Mouse (Mus musculus) liver, adult 2 months (tissue): Measurements from ENCODE around the gene Icam4.

Experiments used
- CTCF ChIP-seq: fragments of 200-500 bp; IDR thresholded peaks from 2 replicates; pipeline ENCODE4 v1.5.1; 2011; ENCODE audit warnings: low read depth, low read length, control low read depth
- POLR2A ChIP-seq: fragments of 200-500 bp; IDR thresholded peaks from 2 replicates; pipeline ENCODE4 v1.6.1; 2011; ENCODE audit warnings: low read length, control low read depth; ENCODE audit not compliant: insufficient read depth; ENCODE audit errors: extremely low read depth

- TF ChIP-seq POLR2A: no peak
- no peak for TF ChIP-seq CTCF
These were observed 32.1 kb upstream of the Icam4 start for GRCm38 (mm10) chr9:20997065-20997464.
